Mouse (Mus musculus) heart, postnatal 10 days (tissue): ENCODE measurements at regions not wholly inside any gene's neighbourhood (a gene's known extent, or its start where the extent isn't known, plus 50 kb on each side); places are given as distances from the start of the nearest gene placed in this dataset.
A peak's percentile ranks its signal among the peaks of the same experiment; 100 is the strongest.

Source experiments
- DNase-seq, 2 experiments: peaks; one replicate each; pipeline ENCODE4 v3.0.0; 2021
- intact Hi-C: fragments of 180-260 bp; cut with DNase I; formaldehyde crosslinking; loops from one replicate; pipeline ENCODE4 v1.15.1; 2025

DNA sequence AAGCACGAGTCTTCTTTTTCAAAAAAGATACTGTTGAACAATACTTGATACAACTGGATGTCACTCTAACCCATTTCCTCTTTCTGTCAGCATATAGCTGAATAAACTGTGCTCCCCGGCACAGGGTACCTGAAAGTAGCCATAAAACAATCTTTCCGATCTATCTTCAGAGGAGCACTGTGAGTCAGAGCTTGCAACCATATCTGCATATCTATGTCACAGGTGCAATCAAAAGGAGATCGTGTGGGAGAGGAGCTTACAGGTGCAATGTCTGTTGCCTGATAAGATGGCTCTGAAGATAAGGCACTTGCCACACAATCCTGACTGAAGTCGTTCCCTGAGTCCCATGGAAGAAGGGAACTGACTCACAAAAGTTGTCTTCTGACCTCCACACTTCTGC is 58.5 kb upstream of the Hnrnpa3 start:
- no peak for DNase-seq
- intact Hi-C loops, result no loop called here

GRCm38 (mm10) chr2:75603175-75603871 is 55.7 kb upstream of the Hnrnpa3 start:
- intact Hi-C loops, result loop anchor here (2.0 kb wide), 1 partner anchor 361 kb away; no protein-coding TSS in a partner anchor
- peak; percentile 53 to 74 for DNase-seq

DNA sequence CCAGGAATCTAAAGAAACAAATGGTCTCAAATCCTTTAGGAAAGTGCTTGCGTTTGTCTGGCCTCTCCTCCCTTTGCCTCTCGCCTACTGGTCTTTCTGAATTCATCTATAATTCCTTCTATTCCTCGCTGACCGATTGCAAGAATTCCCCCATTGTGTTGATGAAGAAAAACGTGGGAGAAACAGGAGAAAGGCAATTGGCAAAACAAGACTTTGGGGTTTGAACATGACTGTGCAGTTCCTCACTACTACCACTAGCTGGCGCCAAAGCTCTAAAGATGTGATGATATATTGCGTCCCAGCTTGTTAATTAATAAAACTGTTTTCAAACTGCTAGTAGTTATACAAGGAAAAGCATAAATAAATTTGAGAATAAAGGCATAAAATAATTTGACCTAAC is 53.4 kb upstream of the Hnrnpa3 start:
- intact Hi-C loops, result loop anchor here (1.0 to 5.0 kb wide), 3 partner anchors 176 to 274 kb away; no protein-coding TSS in a partner anchor
- DNase-seq, result peak; percentile 61 to 76

GRCm38 (mm10) chr2:75607010-75607915 is 51.8 kb upstream of the Hnrnpa3 start:
- no peak for DNase-seq
- intact Hi-C loops, result loop anchor here (5.0 kb wide), 1 partner anchor 255 kb away; no protein-coding TSS in a partner anchor

- no peak for DNase-seq
- intact Hi-C loops, result loop anchor here (5.0 kb wide), 1 partner anchor 254 kb away; no protein-coding TSS in a partner anchor
These were observed 51.1 kb upstream of the Hnrnpa3 start for GRCm38 (mm10) chr2:75607958-75608357.

- intact Hi-C loops, result loop anchor here (5.0 kb wide), 1 partner anchor 254 kb away; no protein-coding TSS in a partner anchor
- no peak for DNase-seq
These were observed 50.6 kb upstream of the Hnrnpa3 start for GRCm38 (mm10) chr2:75608482-75608881.

DNA sequence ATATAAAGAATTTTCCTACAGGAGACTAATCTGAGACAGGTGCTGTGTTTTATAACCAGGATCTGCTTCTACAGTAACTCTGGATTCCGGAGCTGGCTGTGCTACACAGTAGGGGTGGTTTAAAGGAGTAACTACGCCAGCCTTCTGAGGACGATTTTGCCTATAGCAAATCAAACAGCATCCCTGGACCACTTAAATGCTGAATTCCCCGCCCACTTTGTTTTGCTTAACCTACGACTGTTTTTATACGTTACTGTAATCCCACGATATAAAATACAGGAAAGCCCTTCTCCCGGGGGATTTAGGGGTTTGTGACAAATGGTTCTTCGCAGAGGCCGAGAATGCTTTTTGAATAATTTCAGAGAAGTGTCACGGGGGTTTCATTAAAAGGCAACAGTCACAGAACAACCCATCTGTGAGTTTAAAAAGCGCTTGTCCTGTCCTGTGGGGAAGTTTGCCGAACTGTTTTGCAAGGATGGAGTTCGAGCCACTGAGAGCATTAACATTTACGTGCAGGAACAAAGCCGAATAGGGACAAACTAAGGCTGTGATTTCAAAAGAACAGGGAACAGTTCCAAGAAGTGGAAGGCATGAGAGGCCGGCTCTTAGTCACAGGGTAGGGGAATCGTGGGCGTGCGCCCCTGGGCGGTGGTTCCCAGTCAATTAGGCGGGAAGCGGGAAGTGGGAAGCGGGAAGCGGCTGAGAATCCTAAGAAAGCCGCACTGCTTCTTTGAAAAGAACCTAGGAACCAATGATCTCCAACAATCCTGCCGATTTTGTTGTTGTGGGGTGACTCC is 49.7 kb upstream of the Hnrnpa3 start:
- peak; percentile 54 to 55 for DNase-seq
- intact Hi-C loops, result loop anchor here (5.0 kb wide), 1 partner anchor 253 kb away; no protein-coding TSS in a partner anchor
